Mouse (Mus musculus): ENCODE results near the gene Foxc2. TPM values are rescaled to one million over a fixed set of nuclear protein-coding genes. Genes with fewer than 3 reads are reported as not detected.
A peak's percentile ranks its signal among the peaks of the same experiment; 100 is the strongest.

Gene Foxc2
- 12.4 and 14.8 TPM in 2 replicates for polyA plus RNA-seq (2016; fragmentation: Nextera tagmentation; extraction: Ambion mirVana)

DNA sequence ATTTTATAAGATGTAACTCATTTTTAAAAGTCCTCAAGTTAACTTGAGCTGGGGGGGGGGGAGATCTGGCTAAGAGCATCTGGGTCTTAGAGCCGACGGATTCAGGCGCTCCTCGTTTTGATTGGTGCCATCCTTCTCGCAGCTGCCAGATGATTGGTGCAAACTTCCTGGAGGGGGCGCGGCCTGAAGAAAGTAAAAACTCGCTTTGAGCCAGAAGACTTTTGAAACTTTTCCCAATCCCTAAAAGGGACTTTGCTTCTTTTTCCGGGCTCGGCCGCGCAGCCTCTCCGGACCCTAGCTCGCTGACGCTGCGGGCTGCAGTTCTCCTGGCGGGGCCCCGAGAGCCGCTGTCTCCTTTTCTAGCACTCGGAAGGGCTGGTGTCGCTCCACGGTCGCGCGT is at the start of gene Foxc2:
Gene Foxc2 (plus strand): TSS at position 224 of the 400 bp plus-strand sequence.
- H3K36me3 ChIP-seq, result peaks cover 6% of the 10 kb centered on the region; the same call in 1 of the 2 replicates
- peak; percentile 93 for DNase-seq (ENCODE audit: low spot score)
- peak within 1 kb of the TSS; percentile 89 for H3K27ac ChIP-seq
- H3K27me3 ChIP-seq (ENCODE audit: insufficient read depth, poor library complexity, severe bottlenecking), result peaks cover 92% of the 10 kb centered on the region
- WGBS, result under 1% methylated on average over 25 of the region's 25 CpGs
- peak within 1 kb of the TSS; percentile 78 for H3K4me3 ChIP-seq
- no peaks in the 10 kb centered on the region for H3K9me3 ChIP-seq
- peaks cover 44% of the 10 kb centered on the region for H3K4me1 ChIP-seq

DNA sequence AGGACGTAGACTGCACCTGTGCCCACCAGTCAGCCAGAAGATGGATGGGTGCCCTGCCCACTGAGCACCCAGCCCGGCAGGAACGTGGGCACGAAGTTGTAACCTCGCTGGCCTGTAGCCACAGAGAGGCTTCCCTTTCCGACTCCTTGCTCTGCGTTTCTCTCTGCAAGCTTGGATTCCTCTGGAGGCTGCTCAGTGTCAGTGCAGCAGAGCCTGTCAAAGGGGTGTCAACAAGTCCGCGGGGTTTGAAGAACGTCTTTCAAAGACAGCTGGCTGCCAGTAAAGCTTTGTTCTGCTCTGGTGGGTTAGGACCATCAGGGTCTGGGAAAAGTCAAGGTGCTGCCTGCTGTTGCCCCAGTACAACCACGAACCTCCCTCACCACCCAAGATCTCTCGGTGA is 44.5 kb upstream of the Foxc2 start:
- no peak for DNase-seq (ENCODE audit: low spot score)
- no peaks in the 10 kb centered on the region for H3K36me3 ChIP-seq

GRCm38 (mm10) chr8:121072406-121073130 is 43.4 kb upstream of the Foxc2 start:
- no peaks in the 10 kb centered on the region for H3K36me3 ChIP-seq
- peaks cover 41% of the 10 kb centered on the region for H3K4me1 ChIP-seq
- H3K9me3 ChIP-seq, result no peaks in the 10 kb centered on the region
- 10% methylated on average over 11 of the region's 11 CpGs for WGBS
- H3K27ac ChIP-seq, result no peak overlapping the region
- no peak for DNase-seq (ENCODE audit: low spot score)
- peak overlapping the region; percentile 47 for H3K4me3 ChIP-seq
- H3K27me3 ChIP-seq (ENCODE audit: insufficient read depth, poor library complexity, severe bottlenecking), result peaks cover 100% of the 10 kb centered on the region

More for the DNA sequence above, 44.5 kb upstream of the Foxc2 start:
- H3K27ac ChIP-seq, result no peak overlapping the region
- H3K9me3 ChIP-seq, result no peaks in the 10 kb centered on the region
- 0 out of 2 replicates have a peak overlapping the region, but pooled peaks have one; percentile 12 for H3K4me3 ChIP-seq
- peaks cover 94% of the 10 kb centered on the region for H3K27me3 ChIP-seq (ENCODE audit: insufficient read depth, poor library complexity, severe bottlenecking)
- peaks cover 41% of the 10 kb centered on the region for H3K4me1 ChIP-seq
- 4% methylated on average over 12 of the region's 12 CpGs for WGBS

- Histone ChIP-seq H3K27ac (peak overlapping the region; percentile 31), H3K9me3 (no peaks in the 10 kb centered on the region), H3K36me3 (no peaks in the 10 kb centered on the region), H3K4me1 (peaks cover 41% of the 10 kb centered on the region), H3K27me3 (ENCODE audit: insufficient read depth, poor library complexity, severe bottlenecking) (peaks cover 99% of the 10 kb centered on the region), H3K4me3 (peak overlapping the region; percentile 47)
- no peak for DNase-seq (ENCODE audit: low spot score)
- under 1% methylated on average over 48 of the region's 48 CpGs for WGBS
Measured at GRCm38 (mm10) chr8:121073174-121074107, 42.5 kb upstream of the Foxc2 start.

GRCm38 (mm10) chr8:121074108-121074847 is 41.7 kb upstream of the Foxc2 start:
- no peak for DNase-seq (ENCODE audit: low spot score)
- H3K27me3 ChIP-seq (ENCODE audit: insufficient read depth, poor library complexity, severe bottlenecking), result peaks cover 99% of the 10 kb centered on the region

GRCm38 (mm10) chr8:121074848-121075145 is 41.2 kb upstream of the Foxc2 start:
- H3K9me3 ChIP-seq, result no peaks in the 10 kb centered on the region
- DNase-seq (ENCODE audit: low spot score), result no peak
- peaks cover 41% of the 10 kb centered on the region for H3K4me1 ChIP-seq
- H3K36me3 ChIP-seq, result no peaks in the 10 kb centered on the region
- H3K4me3 ChIP-seq, result no peak overlapping the region
- peaks cover 99% of the 10 kb centered on the region for H3K27me3 ChIP-seq (ENCODE audit: insufficient read depth, poor library complexity, severe bottlenecking)
- H3K27ac ChIP-seq, result peak overlapping the region; percentile 31; the same call in 1 of the 2 replicates
- WGBS, result under 1% methylated on average over 10 of the region's 10 CpGs

More at GRCm38 (mm10) chr8:121074108-121074847, 41.7 kb upstream of the Foxc2 start:
- H3K4me1 ChIP-seq, result peaks cover 41% of the 10 kb centered on the region
- no peaks in the 10 kb centered on the region for H3K36me3 ChIP-seq
- peak overlapping the region; percentile 31; the same call in 1 of the 2 replicates for H3K27ac ChIP-seq
- WGBS, result 2% methylated on average over 15 of the region's 15 CpGs
- no peaks in the 10 kb centered on the region for H3K9me3 ChIP-seq
- H3K4me3 ChIP-seq, result peak overlapping the region; percentile 47

DNA sequence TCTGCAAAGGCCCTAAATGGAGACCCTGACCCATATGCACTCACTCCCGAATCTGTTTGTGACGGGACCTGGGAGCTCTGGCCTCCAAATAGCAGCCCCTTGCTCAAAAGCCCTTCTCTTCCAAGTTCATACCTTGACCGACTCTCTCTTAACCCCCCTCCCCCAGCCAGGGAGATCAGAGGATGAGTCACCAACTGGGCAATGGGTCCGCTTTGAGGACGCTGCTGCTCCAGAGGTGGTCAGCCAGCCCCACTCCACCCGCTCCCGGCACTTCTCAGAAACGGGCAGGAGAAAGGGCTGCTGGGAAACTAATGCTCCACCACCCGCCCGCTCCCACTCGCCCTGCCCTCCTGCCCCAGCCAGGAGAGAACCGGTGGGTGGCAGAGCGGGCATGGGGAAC is 40.0 kb upstream of the Foxc2 start:
- Histone ChIP-seq H3K9me3 (no peaks in the 10 kb centered on the region), H3K4me1 (peaks cover 39% of the 10 kb centered on the region), H3K4me3 (no peak overlapping the region), H3K27me3 (ENCODE audit: insufficient read depth, poor library complexity, severe bottlenecking) (peaks cover 99% of the 10 kb centered on the region), H3K27ac (peak overlapping the region; percentile 39; the same call in 1 of the 2 replicates), H3K36me3 (no peaks in the 10 kb centered on the region)
- 2% methylated on average over 13 of the region's 13 CpGs for WGBS
- no peak for DNase-seq (ENCODE audit: low spot score)

DNA sequence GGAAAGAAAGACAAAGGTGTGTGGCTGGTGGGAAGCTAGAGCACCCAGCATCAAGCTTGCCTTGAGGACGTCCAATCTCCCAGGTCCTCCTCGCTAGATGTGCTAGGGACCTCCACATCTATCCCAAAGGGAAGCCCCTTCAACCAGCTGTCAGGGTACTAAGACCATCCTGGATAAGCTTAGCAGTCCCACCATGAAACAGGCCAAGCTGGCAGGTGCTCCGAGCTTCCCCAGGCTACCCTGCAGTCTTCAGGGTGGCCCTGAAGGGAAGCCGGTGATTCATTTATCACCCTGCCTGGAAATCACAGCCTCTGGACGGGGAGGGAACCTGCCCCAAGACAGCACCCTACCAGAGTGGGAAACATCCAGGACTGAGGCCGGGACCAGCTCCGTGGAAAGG is 39.4 kb upstream of the Foxc2 start:
- no peak overlapping the region for H3K4me3 ChIP-seq
- peaks cover 34% of the 10 kb centered on the region for H3K4me1 ChIP-seq
- no peak for DNase-seq (ENCODE audit: low spot score)

DNA sequence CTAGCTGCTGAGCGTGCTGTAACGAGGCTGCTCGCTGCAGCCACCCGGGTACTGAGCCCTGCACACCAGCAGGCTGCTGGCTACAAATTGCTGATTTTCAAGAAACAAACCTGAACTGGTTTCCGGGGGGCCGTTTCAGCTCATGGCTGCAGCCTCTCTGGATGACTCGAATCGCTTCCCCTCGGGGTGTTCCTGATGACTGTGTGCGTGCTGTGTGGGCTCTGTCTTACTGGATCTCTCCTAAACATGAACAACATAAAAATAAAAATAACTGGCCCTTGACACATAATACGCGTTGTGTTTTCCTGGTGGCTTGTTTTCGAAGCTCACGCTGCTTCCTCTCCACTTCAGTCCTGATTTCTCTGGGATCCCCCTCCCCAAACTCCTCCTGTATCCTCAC is 37.2 kb upstream of the Foxc2 start:
- 3% methylated on average over 14 of the region's 14 CpGs for WGBS
- Histone ChIP-seq H3K4me1 (peaks cover 34% of the 10 kb centered on the region), H3K36me3 (no peaks in the 10 kb centered on the region), H3K4me3 (no peak overlapping the region), H3K9me3 (no peaks in the 10 kb centered on the region), H3K27ac (no peak overlapping the region), H3K27me3 (ENCODE audit: insufficient read depth, poor library complexity, severe bottlenecking) (peaks cover 99% of the 10 kb centered on the region)
- no peak for DNase-seq (ENCODE audit: low spot score)

More for the DNA sequence above, 39.4 kb upstream of the Foxc2 start:
- Histone ChIP-seq H3K9me3 (no peaks in the 10 kb centered on the region), H3K27me3 (ENCODE audit: insufficient read depth, poor library complexity, severe bottlenecking) (peaks cover 99% of the 10 kb centered on the region), H3K27ac (no peak overlapping the region), H3K36me3 (no peaks in the 10 kb centered on the region)
- 7% methylated on average over 7 of the region's 7 CpGs for WGBS

DNA sequence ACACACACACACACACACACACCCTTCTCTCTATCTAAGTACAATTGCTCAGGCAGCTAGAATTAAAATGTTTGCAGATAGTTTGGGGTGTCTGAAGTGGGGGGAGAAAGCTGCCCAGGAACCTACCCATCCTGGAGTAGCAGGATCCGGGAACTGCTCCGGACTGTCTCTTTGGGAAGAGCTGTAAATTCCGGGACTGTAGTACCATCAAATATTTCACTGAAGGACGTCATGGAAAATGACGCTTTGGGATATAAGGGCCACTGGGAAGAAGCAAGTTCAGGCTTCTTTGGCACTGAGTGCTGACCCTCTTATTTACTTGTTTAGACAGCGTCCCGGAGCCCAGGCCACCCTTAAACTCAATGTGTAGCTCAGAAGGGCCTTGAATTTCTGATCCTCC is 36.8 kb upstream of the Foxc2 start:
- no peaks in the 10 kb centered on the region for H3K9me3 ChIP-seq
- WGBS, result 3% methylated on average over 7 of the region's 7 CpGs

GRCm38 (mm10) chr8:121079944-121080343 is 36.0 kb upstream of the Foxc2 start:
- no peaks in the 10 kb centered on the region for H3K36me3 ChIP-seq
- H3K4me3 ChIP-seq, result peak overlapping the region; percentile 8; the same call in 1 of the 2 replicates
- peak overlapping the region; percentile 74; the same call in 1 of the 2 replicates for H3K27ac ChIP-seq
- peaks cover 36% of the 10 kb centered on the region for H3K4me1 ChIP-seq
- WGBS, result 1% methylated on average over 12 of the region's 12 CpGs
- H3K27me3 ChIP-seq (ENCODE audit: insufficient read depth, poor library complexity, severe bottlenecking), result peaks cover 99% of the 10 kb centered on the region
- no peaks in the 10 kb centered on the region for H3K9me3 ChIP-seq
- DNase-seq (ENCODE audit: low spot score), result no peak

More for the DNA sequence above, 36.8 kb upstream of the Foxc2 start:
- DNase-seq (ENCODE audit: low spot score), result no peak
- H3K4me1 ChIP-seq, result peaks cover 34% of the 10 kb centered on the region
- H3K27ac ChIP-seq, result no peak overlapping the region
- H3K4me3 ChIP-seq, result no peak overlapping the region
- H3K36me3 ChIP-seq, result no peaks in the 10 kb centered on the region
- peaks cover 99% of the 10 kb centered on the region for H3K27me3 ChIP-seq (ENCODE audit: insufficient read depth, poor library complexity, severe bottlenecking)

DNA sequence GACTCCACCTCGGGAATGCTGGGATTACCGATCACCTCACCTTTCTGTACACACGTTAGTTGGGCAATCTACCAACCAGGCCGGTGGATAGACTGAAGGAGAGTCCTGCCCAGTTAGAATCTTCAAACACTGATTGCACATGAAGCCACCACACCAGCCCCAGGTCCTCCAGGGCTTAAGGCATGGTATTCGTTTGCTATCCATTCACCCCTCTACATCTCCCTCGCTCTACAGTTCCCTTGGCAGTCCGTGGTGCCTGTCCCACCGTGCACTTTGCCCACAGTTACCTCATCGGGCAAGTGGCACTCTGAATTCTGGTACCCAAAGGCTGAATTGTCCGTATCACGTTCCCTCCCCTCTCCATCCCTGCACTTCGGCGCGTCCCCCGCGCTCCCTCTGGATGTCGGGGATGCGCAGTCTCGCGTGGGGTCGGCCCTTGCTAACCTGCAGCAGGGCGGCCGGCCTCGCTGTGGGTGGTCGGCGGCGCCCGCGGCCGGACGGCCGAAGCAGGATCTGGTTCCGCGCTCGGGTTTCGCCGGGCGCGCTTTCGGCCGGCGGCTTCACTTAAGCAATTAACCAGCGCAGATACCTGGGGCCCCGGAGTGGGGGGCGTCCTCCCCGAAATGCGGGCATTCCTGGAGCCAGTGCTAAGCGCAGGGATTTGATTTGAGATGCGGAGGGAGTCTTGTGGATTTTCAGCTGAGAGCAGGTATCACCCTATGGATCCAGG is 35.4 kb upstream of the Foxc2 start:
- peaks cover 40% of the 10 kb centered on the region for H3K4me1 ChIP-seq
- no peak for DNase-seq (ENCODE audit: low spot score)
- H3K27me3 ChIP-seq (ENCODE audit: insufficient read depth, poor library complexity, severe bottlenecking), result peaks cover 99% of the 10 kb centered on the region
- H3K27ac ChIP-seq, result peak overlapping the region; percentile 74
- no peaks in the 10 kb centered on the region for H3K36me3 ChIP-seq
- peak overlapping the region; percentile 80 for H3K4me3 ChIP-seq
- H3K9me3 ChIP-seq, result no peaks in the 10 kb centered on the region
- WGBS, result under 1% methylated on average over 49 of the region's 49 CpGs

Data from heart, embryonic 10.5 days (tissue).